Mouse (Mus musculus): ENCODE data around the gene Apln.

DNA sequence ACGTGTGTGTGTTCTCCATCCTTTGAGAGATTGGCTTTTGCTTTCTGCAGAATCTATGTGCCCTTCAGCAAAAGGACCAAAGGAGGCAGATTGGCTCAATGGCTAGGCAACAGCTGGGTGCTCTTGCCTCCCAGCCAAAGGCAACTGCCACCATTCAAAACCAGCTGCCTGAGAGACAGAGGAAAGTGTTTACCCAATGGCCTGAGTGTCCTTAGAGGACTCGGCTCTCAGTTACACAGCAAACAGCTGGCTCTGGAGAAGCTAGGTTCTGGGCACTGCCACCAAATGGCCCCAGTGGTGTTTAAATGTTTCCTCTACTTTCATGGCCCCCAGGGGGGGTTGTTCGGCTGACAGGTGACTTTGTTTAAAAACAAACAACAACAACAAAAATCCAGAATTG lies 19.1 kb upstream of the Apln start:
- no peak for TF ChIP-seq CTCF (IDR thresholded peaks at IDR 0.05; ENCODE audit: low read depth, low read length)
- TF ChIP-seq POLR2A (IDR thresholded peaks at IDR 0.05; ENCODE audit: extremely low read depth, insufficient read depth, low read length), result no peak
